Mouse (Mus musculus): Measurements from ENCODE around the gene Tmem235.

DNA sequence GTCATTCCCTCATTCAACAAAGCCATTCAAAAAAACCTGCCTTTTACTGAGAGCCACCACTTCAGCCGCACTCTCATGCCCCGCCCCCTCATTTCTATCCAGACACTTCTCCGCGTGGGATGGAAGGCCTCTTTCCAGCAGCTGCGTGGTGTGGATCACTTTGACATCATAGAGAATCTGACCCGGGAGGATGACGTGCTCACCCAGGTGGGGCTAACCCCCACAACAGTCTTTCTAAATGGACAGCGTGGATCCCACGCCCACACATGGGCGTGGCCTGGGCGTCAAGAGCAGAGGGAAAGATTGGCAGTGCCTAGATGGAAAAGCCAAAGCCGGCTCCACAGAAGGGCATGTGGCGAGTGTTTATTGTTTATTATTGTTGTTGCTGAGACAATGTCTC is 24.2 kb upstream of the Tmem235 start:
- no peak for TF ChIP-seq POLR2A (IDR thresholded peaks at IDR 0.05; ENCODE audit: low read depth, low read length)
- no peak for TF ChIP-seq MXI1 (IDR thresholded peaks at IDR 0.05; ENCODE audit: low read depth, low read length)
- TF ChIP-seq CTCF (conservative IDR thresholded peaks at IDR 0.05 in 1 of 2, IDR thresholded peaks at IDR 0.05 in 1 of 2; ENCODE audit: low read depth in 2 of 2, low read length in 2 of 2) = no peak
- TF ChIP-seq CHD1 (IDR thresholded peaks at IDR 0.05; ENCODE audit: low read depth, low read length) = no peak
- TF ChIP-seq HCFC1 (IDR thresholded peaks at IDR 0.05; ENCODE audit: low read depth, low read length) = no peak
- no peak for TF ChIP-seq MAFK (IDR thresholded peaks at IDR 0.05; ENCODE audit: insufficient replicate concordance, low read length)
- TF ChIP-seq MEF2A (IDR thresholded peaks at IDR 0.05; ENCODE audit: borderline replicate concordance, low read depth, low read length) = no peak
- TF ChIP-seq CHD2 (IDR thresholded peaks at IDR 0.05; ENCODE audit: low read length) = no peak

All from CH12.LX (cell line).